In genomic region chr9:78157221-78157620, GRCm38 (mm10) we compare ENCODE assay signal across 16 mouse cellular contexts.
"Had no signal": no experiment of that assay in that cellular context is flagged by ENCODE, and none has a peak within 500 bp of the region (broad histone marks: within the 10 kb centered on the region; RNA-seq: fewer than 3 reads in every experiment).

No protein-coding gene starts in this region.

- H3K4me3 ChIP-seq: neural tube, embryonic 13.5 days; neural tube, embryonic 15.5 days; stomach, embryonic 15.5 days had no signal

- H3K9ac ChIP-seq: neural tube, embryonic 13.5 days; neural tube, embryonic 15.5 days; stomach, embryonic 15.5 days had no signal

- H3K4me2 ChIP-seq: neural tube, embryonic 13.5 days; neural tube, embryonic 15.5 days; stomach, embryonic 15.5 days had no signal

- DNase-seq: retina, postnatal 1 day; right cerebral cortex, adult 18-20 months; right cerebral cortex, postnatal 14 days; right cerebral cortex, postnatal 25 days; right cerebral cortex, postnatal 4 days; spleen, adult 18-20 months; thymus, adult 18-20 months; thymus, adult 2 months; thymus, postnatal 14 days; thymus, postnatal 25 days; thymus, postnatal 36 days; thymus, postnatal 4 days had no signal

- H3K27ac ChIP-seq: neural tube, embryonic 13.5 days; neural tube, embryonic 15.5 days; stomach, embryonic 15.5 days; stomach, postnatal 0 days had no signal

- H3K9me3 ChIP-seq: neural tube, embryonic 13.5 days; neural tube, embryonic 15.5 days; stomach, embryonic 15.5 days had no signal

- H3K27me3 ChIP-seq: neural tube, embryonic 13.5 days; neural tube, embryonic 15.5 days; stomach, embryonic 15.5 days had no signal

- H3K4me1 ChIP-seq: neural tube, embryonic 13.5 days; neural tube, embryonic 15.5 days; stomach, embryonic 15.5 days had no signal
